Mouse (Mus musculus): ENCODE data around the gene Tnfsf12.

Tnfsf12 gene

GRCm38 (mm10) chr11:69680136-69680855 is 15.4 kb downstream of the Tnfsf12 start:
- DNase-seq (ENCODE audit: low read depth): no peak

- DNase-seq (ENCODE audit: low read depth): no peak
Measured at GRCm38 (mm10) chr11:69679144-69679543, 16.5 kb downstream of the Tnfsf12 start.

- peak; percentile 100 for DNase-seq (ENCODE audit: low read depth)
Measured at GRCm38 (mm10) chr11:69672211-69672706, 23.4 kb downstream of the Tnfsf12 start, which contains the start of gene Eif4a1. Gene Eif4a1, minus strand, starts transcription at chr11:69672423.

- DNase-seq (ENCODE audit: low read depth): no peak
Measured at GRCm38 (mm10) chr11:69671726-69672124, 23.9 kb downstream of the Tnfsf12 start.

GRCm38 (mm10) chr11:69670786-69671725 is 24.6 kb downstream of the Tnfsf12 start:
- DNase-seq (ENCODE audit: low read depth): peak; percentile 93

- no peak for DNase-seq (ENCODE audit: low read depth)
Measured at GRCm38 (mm10) chr11:69666665-69667005, 29.0 kb downstream of the Tnfsf12 start.

- peak; percentile 90 for DNase-seq (ENCODE audit: low read depth)
Measured at GRCm38 (mm10) chr11:69665961-69666664, 29.5 kb downstream of the Tnfsf12 start, which contains the start of gene Cd68. Gene Cd68, minus strand, starts transcription at chr11:69666153.

GRCm38 (mm10) chr11:69665457-69665960 is 30.1 kb downstream of the Tnfsf12 start:
- no peak for DNase-seq (ENCODE audit: low read depth)

GRCm38 (mm10) chr11:69664841-69665240 is 30.8 kb downstream of the Tnfsf12 start:
- no peak for DNase-seq (ENCODE audit: low read depth)

GRCm38 (mm10) chr11:69663795-69664194 is 31.9 kb downstream of the Tnfsf12 start:
- DNase-seq (ENCODE audit: low read depth): no peak

- DNase-seq (ENCODE audit: low read depth): no peak
Measured at GRCm38 (mm10) chr11:69662967-69663671, 32.5 kb downstream of the Tnfsf12 start.

GRCm38 (mm10) chr11:69662213-69662966 is 33.3 kb downstream of the Tnfsf12 start, which contains the start of gene Mpdu1:
Gene Mpdu1, minus strand, starts transcription at chr11:69662642.
- DNase-seq (ENCODE audit: low read depth): peak; percentile 93

GRCm38 (mm10) chr11:69661221-69661881 is 34.3 kb downstream of the Tnfsf12 start:
- no peak for DNase-seq (ENCODE audit: low read depth)

- DNase-seq (ENCODE audit: low read depth): no peak
Measured at GRCm38 (mm10) chr11:69657462-69657881, 38.2 kb downstream of the Tnfsf12 start.

GRCm38 (mm10) chr11:69656617-69657461 is 38.8 kb downstream of the Tnfsf12 start:
- no peak for DNase-seq (ENCODE audit: low read depth)

GRCm38 (mm10) chr11:69656065-69656455 is 39.6 kb downstream of the Tnfsf12 start:
- no peak for DNase-seq (ENCODE audit: low read depth)

GRCm38 (mm10) chr11:69655264-69656064 is 40.2 kb downstream of the Tnfsf12 start, which contains the start of gene Sox15:
Gene Sox15, plus strand, starts transcription at chr11:69655314.
- DNase-seq (ENCODE audit: low read depth): peak; percentile 62

- no peak for DNase-seq (ENCODE audit: low read depth)
Measured at GRCm38 (mm10) chr11:69654760-69655159, 40.9 kb downstream of the Tnfsf12 start.
